Mouse (Mus musculus): ENCODE measurements around the gene Ncam2.

Gene Ncam2

GRCm38 (mm10) chr16:81254875-81255274, 54.4 kb downstream of the Ncam2 start:
- TF ChIP-seq GATA4 (IDR thresholded peaks at IDR 0.05; ENCODE audit: insufficient replicate concordance, low read length), result no peak

DNA sequence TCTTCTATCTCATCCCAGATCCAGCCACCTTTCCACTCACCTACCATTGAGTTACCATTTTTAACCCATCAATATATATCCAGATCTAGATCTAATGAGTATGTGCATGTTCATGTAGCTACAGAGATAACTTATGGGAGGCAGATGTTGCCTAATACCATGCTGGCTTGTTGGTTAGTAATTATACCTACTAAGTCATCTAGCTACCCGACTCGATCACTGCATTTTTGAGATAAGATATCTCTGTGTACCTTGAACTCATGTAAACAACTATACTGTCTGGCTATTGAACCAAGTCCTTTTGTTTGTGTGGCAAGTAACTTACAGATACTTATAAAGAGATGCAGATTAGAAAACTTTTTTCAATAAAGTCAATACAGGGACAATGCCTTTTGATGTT, 59.9 kb downstream of the Ncam2 start:
- no peak for TF ChIP-seq GATA4 (IDR thresholded peaks at IDR 0.05; ENCODE audit: insufficient replicate concordance, low read length)

DNA sequence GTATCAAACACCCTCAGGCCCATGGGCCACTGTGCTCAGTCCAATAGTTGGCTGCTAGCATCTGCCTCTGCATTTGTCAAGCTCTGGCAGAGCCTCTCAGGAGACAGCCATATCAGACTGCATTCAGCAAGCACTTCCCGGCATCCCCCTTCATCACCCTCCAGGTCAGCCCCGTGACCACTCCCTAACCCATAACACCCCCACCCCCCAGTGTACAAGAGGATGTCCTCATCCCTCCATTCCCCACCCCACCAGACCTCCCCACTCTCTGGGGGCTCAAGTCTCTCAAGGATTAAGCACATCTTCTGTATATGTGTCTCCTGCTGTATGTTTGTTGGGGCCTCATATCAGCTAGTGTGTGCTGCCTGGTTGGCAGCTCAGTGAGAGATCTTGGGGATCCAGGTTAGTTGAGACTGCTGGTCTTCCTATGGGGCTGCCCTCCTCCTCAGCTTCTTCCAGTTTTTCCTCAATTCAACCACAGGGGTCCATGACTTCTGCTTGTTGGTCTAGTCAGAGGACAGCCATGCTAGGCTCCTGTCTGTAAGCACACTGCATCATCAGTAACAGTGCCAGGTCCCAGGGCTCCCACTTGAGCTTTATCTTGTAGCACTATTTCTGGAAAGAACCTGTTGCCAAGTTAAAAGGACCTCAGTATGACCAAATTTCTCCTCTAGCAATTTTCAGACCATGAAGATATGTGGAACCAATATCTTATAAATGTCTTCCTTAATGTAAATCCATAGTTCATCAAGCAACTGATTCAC, 73.3 kb downstream of the Ncam2 start:
- no peak for TF ChIP-seq GATA4 (IDR thresholded peaks at IDR 0.05; ENCODE audit: insufficient replicate concordance, low read length)

DNA sequence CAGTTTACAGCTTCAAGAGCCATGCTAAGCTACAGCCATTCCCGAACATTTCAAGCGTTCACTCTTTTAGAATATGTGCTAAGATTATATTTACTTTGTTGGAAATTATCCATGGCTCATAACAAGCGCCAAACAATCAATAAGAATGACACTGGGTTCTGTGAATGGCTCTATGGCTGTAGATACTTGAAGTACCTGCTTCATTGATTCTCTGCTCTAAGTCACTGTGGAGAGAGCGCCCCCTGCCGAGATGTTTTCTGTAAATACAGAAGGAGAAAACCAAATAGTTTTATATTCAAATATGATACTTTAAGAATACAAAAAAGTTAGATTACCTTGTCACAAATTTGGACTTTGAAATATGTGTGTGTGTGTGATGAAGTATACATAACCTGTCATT, 83.7 kb downstream of the Ncam2 start:
- no peak for TF ChIP-seq GATA4 (IDR thresholded peaks at IDR 0.05; ENCODE audit: insufficient replicate concordance, low read length)

DNA sequence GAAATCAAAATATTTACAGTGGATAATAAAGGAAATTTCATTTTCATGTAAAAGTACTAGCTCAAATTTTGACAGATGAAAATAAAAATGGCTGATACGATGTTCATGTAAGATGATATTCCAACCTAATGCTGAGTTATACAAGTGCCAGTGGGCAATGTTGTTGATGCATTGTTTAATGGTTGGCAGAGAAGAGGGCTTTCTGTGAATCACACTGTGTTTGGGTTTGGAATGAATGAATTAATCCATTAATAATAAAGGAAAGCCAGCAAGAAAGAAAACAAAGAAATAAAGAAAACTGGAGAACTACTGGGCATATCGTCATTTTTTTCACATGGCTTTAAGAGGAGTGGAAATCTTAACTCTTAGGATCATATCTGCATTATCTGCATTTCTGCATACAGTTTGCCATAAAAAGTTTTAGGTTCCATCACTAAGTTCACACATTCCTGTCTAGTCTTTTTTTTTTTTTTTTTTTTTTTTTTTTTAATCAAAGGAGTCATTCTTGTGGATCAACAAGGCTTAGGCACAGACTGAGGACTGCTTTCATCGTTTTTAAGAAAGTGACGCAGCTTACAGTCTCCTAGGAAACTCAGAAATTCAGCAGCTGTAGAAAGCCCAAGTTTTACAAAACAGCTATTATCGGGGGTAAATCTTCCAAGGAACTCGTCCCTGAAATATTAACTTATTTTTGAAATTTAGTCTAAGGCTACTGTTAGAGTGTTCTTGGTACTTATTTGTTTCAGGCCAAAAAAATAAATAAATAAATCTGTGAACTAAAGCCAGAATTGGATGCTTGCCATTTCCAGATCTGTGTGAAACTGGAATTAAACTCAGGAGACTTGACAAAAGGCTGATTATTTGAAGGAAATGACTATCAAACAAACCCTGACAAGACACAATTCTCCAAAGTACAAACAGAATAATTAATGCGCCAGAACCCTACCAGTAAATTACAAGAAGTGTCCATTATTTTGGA, 84.7 kb downstream of the Ncam2 start:
- no peak for TF ChIP-seq GATA4 (IDR thresholded peaks at IDR 0.05; ENCODE audit: insufficient replicate concordance, low read length)

DNA sequence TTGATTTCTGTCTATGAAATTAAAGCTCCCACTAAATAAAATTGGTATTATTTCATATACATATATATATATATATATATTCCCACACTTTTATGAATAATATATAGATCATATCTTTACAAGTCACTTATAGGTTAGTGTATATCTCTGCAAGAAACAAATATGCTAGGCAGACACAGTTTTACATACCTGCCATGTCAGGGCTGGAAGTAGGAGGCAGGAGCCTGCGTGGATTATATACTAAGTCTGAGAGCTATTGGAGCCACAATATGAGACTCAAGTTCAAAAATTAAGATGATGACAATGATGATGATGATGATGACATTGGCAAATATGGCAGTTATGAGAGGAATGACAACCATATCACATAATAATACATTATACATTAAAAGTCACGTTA, 85.4 kb downstream of the Ncam2 start:
- TF ChIP-seq GATA4 (IDR thresholded peaks at IDR 0.05; ENCODE audit: insufficient replicate concordance, low read length), result no peak

- no peak for TF ChIP-seq GATA4 (IDR thresholded peaks at IDR 0.05; ENCODE audit: insufficient replicate concordance, low read length)
These were observed 103.3 kb downstream of the Ncam2 start for GRCm38 (mm10) chr16:81303806-81304205.

DNA sequence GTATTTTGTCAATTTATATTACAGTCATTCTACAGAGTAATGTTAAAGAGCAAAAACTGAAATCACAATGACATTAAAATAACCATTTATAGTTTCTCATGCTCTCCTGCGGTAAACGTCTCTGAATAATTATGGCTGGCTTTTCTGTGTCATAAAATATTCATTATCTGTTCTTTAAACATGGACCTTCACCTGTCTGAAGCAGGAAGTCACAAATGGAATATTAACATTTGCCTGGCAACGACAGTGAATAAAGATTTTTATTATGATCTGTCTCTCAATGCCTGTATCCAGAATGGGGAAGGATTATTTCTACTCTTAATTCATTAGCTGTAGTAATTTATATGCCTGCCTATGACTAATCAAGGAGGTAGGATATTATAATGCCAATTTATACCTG, 108.7 kb downstream of the Ncam2 start:
- no peak for TF ChIP-seq GATA4 (IDR thresholded peaks at IDR 0.05; ENCODE audit: insufficient replicate concordance, low read length)

DNA sequence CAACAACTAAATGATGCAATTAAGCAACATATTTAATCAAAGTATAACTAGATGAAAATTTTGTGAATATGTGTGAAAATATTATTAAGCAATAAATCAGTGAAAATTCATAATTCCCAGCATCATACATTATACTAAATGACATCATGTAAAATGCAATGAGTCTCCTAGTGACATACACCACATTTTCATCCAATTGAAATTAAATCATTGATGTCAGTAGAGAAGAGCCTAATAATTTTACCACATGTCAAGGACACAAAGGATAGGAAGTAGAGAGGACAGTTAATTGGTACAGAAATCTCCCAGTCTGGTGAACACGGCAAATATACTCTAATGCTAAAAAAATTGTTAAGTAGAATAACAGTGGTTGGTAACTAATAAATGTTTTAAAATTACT, 118.5 kb downstream of the Ncam2 start:
- TF ChIP-seq GATA4 (IDR thresholded peaks at IDR 0.05; ENCODE audit: insufficient replicate concordance, low read length), result no peak

- TF ChIP-seq GATA4 (IDR thresholded peaks at IDR 0.05; ENCODE audit: insufficient replicate concordance, low read length), result no peak
These were observed 130.0 kb downstream of the Ncam2 start for GRCm38 (mm10) chr16:81330539-81330938.

DNA sequence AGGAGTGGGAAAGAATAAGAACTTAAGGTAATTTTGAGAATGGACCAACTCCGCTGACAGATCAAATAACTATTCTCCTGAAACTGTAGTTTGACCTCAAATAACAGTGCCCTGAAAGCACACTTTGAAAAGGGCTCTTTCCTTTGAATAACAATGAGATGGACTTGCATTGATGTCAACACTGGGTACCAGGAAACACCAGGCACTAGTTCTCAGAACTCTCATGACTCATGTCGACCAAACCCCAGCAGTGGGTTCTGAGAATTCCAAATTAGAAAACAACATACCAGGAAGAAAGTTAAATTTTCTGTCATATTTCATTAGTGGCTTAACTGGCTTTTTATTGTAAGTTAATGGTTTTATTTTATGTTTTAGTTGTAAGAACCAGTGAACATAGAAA, 165.4 kb downstream of the Ncam2 start:
- TF ChIP-seq GATA4 (IDR thresholded peaks at IDR 0.05; ENCODE audit: insufficient replicate concordance, low read length), result no peak

DNA sequence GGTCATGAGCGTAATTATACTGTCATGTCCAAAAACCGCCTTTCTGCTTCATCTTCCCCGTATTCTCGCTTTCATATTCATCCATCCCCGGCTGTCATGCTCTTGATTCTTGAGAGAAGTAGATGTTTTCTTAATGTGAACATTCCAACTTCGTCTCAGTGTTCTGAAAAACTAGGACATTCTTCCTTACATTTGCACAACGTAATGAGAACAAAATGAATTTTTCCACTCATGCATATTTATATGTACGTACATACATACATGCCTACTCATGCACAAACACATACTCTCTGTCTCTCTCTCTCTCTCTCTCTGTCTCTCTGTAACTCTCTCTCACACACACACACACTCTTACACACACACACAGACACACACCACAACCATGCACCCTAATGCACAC, 173.7 kb downstream of the Ncam2 start:
- no peak for TF ChIP-seq GATA4 (IDR thresholded peaks at IDR 0.05; ENCODE audit: insufficient replicate concordance, low read length)

- TF ChIP-seq GATA4 (IDR thresholded peaks at IDR 0.05; ENCODE audit: insufficient replicate concordance, low read length), result no peak
These were observed 179.9 kb downstream of the Ncam2 start for GRCm38 (mm10) chr16:81380434-81380833.

GRCm38 (mm10) chr16:81388646-81389045, 188.1 kb downstream of the Ncam2 start:
- TF ChIP-seq GATA4 (IDR thresholded peaks at IDR 0.05; ENCODE audit: insufficient replicate concordance, low read length), result no peak

GRCm38 (mm10) chr16:81434559-81434958, 234.1 kb downstream of the Ncam2 start:
- no peak for TF ChIP-seq GATA4 (IDR thresholded peaks at IDR 0.05; ENCODE audit: insufficient replicate concordance, low read length)
